Mouse (Mus musculus): ENCODE measurements around the gene Kif21b. TPM values are rescaled to one million over a fixed set of nuclear protein-coding genes. Genes with fewer than 3 reads are reported as not detected.

Kif21b gene
- polyA plus RNA-seq, 1 experiment from 2014 or later: 71.9 TPM

GRCm38 (mm10) chr1:136131603-136132291, 558 bp downstream of the Kif21b start:
- Histone ChIP-seq H3K4me2 (replicated peaks) (peak overlapping the region; percentile 73), H3K36me3 (no peaks in the 10 kb centered on the region), H3K27me3 (no peaks in the 10 kb centered on the region), H3K9me3 (no peaks in the 10 kb centered on the region), H3K9ac (replicated peaks) (peak overlapping the region; percentile 94), H3K4me1 (peaks cover 53% of the 10 kb centered on the region), H3K27ac (replicated peaks) (peak overlapping the region; percentile 93), H3K4me3 (peak overlapping the region; percentile 86)
- peak; percentile 37 for ATAC-seq (replicated peaks)
- WGBS: under 1% methylated on average over 42 of the region's 43 CpGs

- Histone ChIP-seq H3K9me3 (no peaks in the 10 kb centered on the region), H3K4me3 (peak overlapping the region; percentile 86), H3K27me3 (no peaks in the 10 kb centered on the region), H3K27ac (replicated peaks) (peak overlapping the region; percentile 93), H3K4me2 (replicated peaks) (peak overlapping the region; percentile 73), H3K9ac (replicated peaks) (peak overlapping the region; percentile 94), H3K36me3 (no peaks in the 10 kb centered on the region), H3K4me1 (peaks cover 62% of the 10 kb centered on the region)
- peak; percentile 16 for ATAC-seq (replicated peaks)
- WGBS: 24% methylated on average over 10 of the region's 10 CpGs
Observed at GRCm38 (mm10) chr1:136132386-136133201, 1.4 kb downstream of the Kif21b start.

GRCm38 (mm10) chr1:136133570-136134240, 2.5 kb downstream of the Kif21b start:
- peak overlapping the region; percentile 93 for H3K27ac ChIP-seq (replicated peaks)
- ATAC-seq (replicated peaks): peak; percentile 14; the same call in 1 of the 2 replicates
- H3K9me3 ChIP-seq: no peaks in the 10 kb centered on the region
- no peaks in the 10 kb centered on the region for H3K27me3 ChIP-seq
- peak overlapping the region; percentile 86 for H3K4me3 ChIP-seq
- WGBS: 19% methylated on average over 13 of the region's 13 CpGs
- peak overlapping the region; percentile 94 for H3K9ac ChIP-seq (replicated peaks)
- H3K36me3 ChIP-seq: no peaks in the 10 kb centered on the region
- H3K4me2 ChIP-seq (replicated peaks): peak overlapping the region; percentile 73
- peaks cover 68% of the 10 kb centered on the region for H3K4me1 ChIP-seq

- Histone ChIP-seq H3K4me3 (peak overlapping the region; percentile 86), H3K27ac (replicated peaks) (no peak overlapping the region), H3K9me3 (no peaks in the 10 kb centered on the region), H3K36me3 (no peaks in the 10 kb centered on the region), H3K27me3 (no peaks in the 10 kb centered on the region), H3K9ac (replicated peaks) (peak overlapping the region; percentile 94; the same call in 1 of the 2 replicates), H3K4me2 (replicated peaks) (peak overlapping the region; percentile 73), H3K4me1 (peaks cover 76% of the 10 kb centered on the region)
- ATAC-seq (replicated peaks): no peak
- WGBS: 70% methylated on average over 2 of the region's 2 CpGs
Observed at GRCm38 (mm10) chr1:136134547-136134946, 3.4 kb downstream of the Kif21b start.

- Histone ChIP-seq H3K27ac (replicated peaks) (no peak overlapping the region), H3K4me2 (replicated peaks) (peak overlapping the region; percentile 73), H3K4me1 (peaks cover 77% of the 10 kb centered on the region), H3K36me3 (no peaks in the 10 kb centered on the region), H3K9me3 (no peaks in the 10 kb centered on the region), H3K9ac (replicated peaks) (no peak overlapping the region), H3K27me3 (no peaks in the 10 kb centered on the region), H3K4me3 (no peak overlapping the region; the same call in 1 of the 2 replicates)
- 59% methylated on average over 1 of the region's 1 CpGs for WGBS
- ATAC-seq (replicated peaks): no peak
Observed at GRCm38 (mm10) chr1:136135046-136135445, 3.9 kb downstream of the Kif21b start.

- no peak overlapping the region for H3K27ac ChIP-seq (replicated peaks)
- no peaks in the 10 kb centered on the region for H3K27me3 ChIP-seq
- no peak overlapping the region for H3K9ac ChIP-seq (replicated peaks)
- peaks cover 77% of the 10 kb centered on the region for H3K4me1 ChIP-seq
- H3K9me3 ChIP-seq: no peaks in the 10 kb centered on the region
- peak overlapping the region; percentile 73 for H3K4me2 ChIP-seq (replicated peaks)
- ATAC-seq (replicated peaks): no peak
- 64% methylated on average over 6 of the region's 6 CpGs for WGBS
- no peak overlapping the region; the same call in 1 of the 2 replicates for H3K4me3 ChIP-seq
- H3K36me3 ChIP-seq: no peaks in the 10 kb centered on the region
Observed at GRCm38 (mm10) chr1:136135777-136136444, 4.7 kb downstream of the Kif21b start.

GRCm38 (mm10) chr1:136136547-136136946, 5.4 kb downstream of the Kif21b start:
- no peak overlapping the region for H3K9ac ChIP-seq (replicated peaks)
- no peaks in the 10 kb centered on the region for H3K9me3 ChIP-seq
- no peaks in the 10 kb centered on the region for H3K36me3 ChIP-seq
- H3K4me3 ChIP-seq: no peak overlapping the region; the same call in 1 of the 2 replicates
- H3K4me2 ChIP-seq (replicated peaks): peak overlapping the region; percentile 73; the same call in 1 of the 2 replicates
- 58% methylated on average over 4 of the region's 4 CpGs for WGBS
- no peak overlapping the region; the same call in 1 of the 2 replicates for H3K27ac ChIP-seq (replicated peaks)
- H3K4me1 ChIP-seq: peaks cover 83% of the 10 kb centered on the region
- ATAC-seq (replicated peaks): no peak
- no peaks in the 10 kb centered on the region for H3K27me3 ChIP-seq

GRCm38 (mm10) chr1:136137071-136137531, 5.9 kb downstream of the Kif21b start:
- Histone ChIP-seq H3K4me1 (peaks cover 89% of the 10 kb centered on the region), H3K4me2 (replicated peaks) (peak overlapping the region; percentile 73), H3K27me3 (no peaks in the 10 kb centered on the region), H3K27ac (replicated peaks) (peak overlapping the region; percentile 58), H3K4me3 (0 out of 2 replicates have a peak overlapping the region, but pooled peaks have one; percentile 11), H3K9me3 (no peaks in the 10 kb centered on the region), H3K9ac (replicated peaks) (no peak overlapping the region), H3K36me3 (no peaks in the 10 kb centered on the region)
- 37% methylated on average over 7 of the region's 7 CpGs for WGBS
- ATAC-seq (replicated peaks): no peak

GRCm38 (mm10) chr1:136137575-136137974, 6.4 kb downstream of the Kif21b start:
- Histone ChIP-seq H3K4me2 (replicated peaks) (peak overlapping the region; percentile 73), H3K9me3 (no peaks in the 10 kb centered on the region), H3K27ac (replicated peaks) (peak overlapping the region; percentile 58), H3K9ac (replicated peaks) (no peak overlapping the region), H3K4me1 (peaks cover 94% of the 10 kb centered on the region), H3K27me3 (no peaks in the 10 kb centered on the region), H3K4me3 (peak overlapping the region; percentile 11; the same call in 1 of the 2 replicates), H3K36me3 (no peaks in the 10 kb centered on the region)
- ATAC-seq (replicated peaks): peak; percentile 1; the same call in 1 of the 2 replicates
- under 1% methylated on average over 4 of the region's 4 CpGs for WGBS

- Histone ChIP-seq H3K36me3 (no peaks in the 10 kb centered on the region), H3K4me3 (no peak overlapping the region), H3K9ac (replicated peaks) (peak overlapping the region; percentile 13; the same call in 1 of the 2 replicates), H3K27me3 (no peaks in the 10 kb centered on the region), H3K4me2 (replicated peaks) (peak overlapping the region; percentile 73), H3K27ac (replicated peaks) (peak overlapping the region; percentile 58), H3K4me1 (peaks cover 100% of the 10 kb centered on the region), H3K9me3 (no peaks in the 10 kb centered on the region)
- no peak for ATAC-seq (replicated peaks)
- WGBS: 44% methylated on average over 10 of the region's 10 CpGs
Observed at GRCm38 (mm10) chr1:136138191-136138830, 7.1 kb downstream of the Kif21b start.

Measured in forebrain, embryonic 15.5 days (tissue).